Mouse (Mus musculus) kidney, embryonic 16.5 days (tissue): ENCODE data around the gene Tspan5. TPM values are rescaled to one million over a fixed set of nuclear protein-coding genes. Genes with fewer than 3 reads are reported as not detected.

Experiments
- ATAC-seq: fragments of 200-750 bp; cut with Nextera tagmentation; 2 replicates; pipeline ENCODE4 v1.8.0; 2017; ENCODE audit warnings: moderate TSS enrichment; ENCODE audit not compliant: low FRiP score, low TSS enrichment
- H3K27ac ChIP-seq: fragments of 300-500 bp; sonication (generic); 2 replicates; pipeline ENCODE4 v1.5.1; 2014; ENCODE audit warnings: low read length
- H3K27me3 ChIP-seq: fragments of 300-500 bp; sonication (generic); 2 replicates; pipeline ENCODE4 v1.6.1; 2014; ENCODE audit warnings: low read length, control low read depth, mixed read lengths; ENCODE audit not compliant: insufficient read depth
- H3K36me3 ChIP-seq: fragments of 300-500 bp; sonication (generic); 2 replicates; pipeline ENCODE4 v1.6.1; 2014; ENCODE audit warnings: low read length, control low read depth, mixed read lengths; ENCODE audit not compliant: insufficient read depth
- H3K4me1 ChIP-seq: fragments of 300-500 bp; sonication (generic); 2 replicates; pipeline ENCODE4 v1.6.1; 2014; ENCODE audit warnings: low read length, control low read depth, mixed read lengths; ENCODE audit not compliant: insufficient read depth
- H3K4me2 ChIP-seq: fragments of 300-500 bp; sonication (generic); replicated peaks from 2 replicates; pipeline ENCODE4 v1.6.1; 2014; ENCODE audit warnings: low read depth, low read length
- H3K4me3 ChIP-seq: fragments of 300-500 bp; sonication (generic); 2 replicates; pipeline ENCODE4 v1.5.1; 2014; ENCODE audit warnings: mild to moderate bottlenecking, low read length
- H3K9ac ChIP-seq: fragments of 300-500 bp; sonication (generic); replicated peaks from 2 replicates; pipeline ENCODE4 v1.6.1; 2014; ENCODE audit warnings: low read length
- H3K9me3 ChIP-seq: fragments of 300-500 bp; sonication (generic); 2 replicates; pipeline ENCODE4 v1.6.1; 2016; ENCODE audit warnings: low read length, control low read depth
- WGBS: fragments of 180-500 bp; shearing (Covaris S2); extraction: QIAGEN DNeasy Blood & Tissue Kit; methylation state at CpG from one replicate; pipeline ENCODE4 v1.1.7; 2014; 5-methylcytosine and 5-hydroxymethylcytosine counted together
- polyA plus RNA-seq: library from polyadenylated mRNA; unstranded; fragments of >200 nt; fragmentation: Nextera tagmentation; extraction: Ambion mirVana; gene quantifications from 2 replicates; pipeline ENCODE4 v1.2.1, GENCODE M21; 2015

The Tspan5 gene
- polyA plus RNA-seq, 1 experiment from 2014 or later = 22.8 TPM

DNA sequence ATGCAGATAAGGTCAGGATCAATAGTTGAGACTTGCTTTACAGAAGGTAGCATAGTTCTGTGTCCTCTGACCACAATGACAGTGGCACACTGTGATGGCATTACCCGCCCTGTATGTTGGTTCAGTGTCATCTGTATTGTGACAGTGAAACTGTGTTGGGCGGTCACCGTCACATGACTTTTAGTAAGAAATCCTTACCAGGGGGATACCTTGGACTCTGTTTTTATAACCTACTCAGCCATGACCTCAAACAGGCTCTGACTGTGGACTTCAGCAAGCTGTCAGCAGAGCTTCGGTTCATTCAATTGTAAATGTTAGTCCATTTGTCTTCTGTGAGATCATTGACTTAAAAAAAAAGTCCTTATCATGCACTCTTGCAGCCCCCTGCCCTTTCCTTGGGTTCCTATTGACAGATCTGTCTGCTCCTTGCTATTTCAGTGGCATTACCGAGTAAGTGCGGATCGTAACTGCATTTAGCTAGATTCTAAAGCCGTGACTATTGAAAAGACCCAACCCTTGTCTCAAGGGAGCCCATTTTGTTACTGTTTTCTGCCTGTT, 84.3 kb downstream of the Tspan5 start:
- peak; percentile 66 for ATAC-seq
- Histone ChIP-seq H3K27ac (no peak overlapping the region), H3K4me2 (no peak overlapping the region), H3K9me3 (no peaks in the 10 kb centered on the region), H3K27me3 (no peaks in the 10 kb centered on the region), H3K9ac (no peak overlapping the region), H3K4me1 (peaks cover 33% of the 10 kb centered on the region), H3K4me3 (no peak overlapping the region), H3K36me3 (no peaks in the 10 kb centered on the region)
- WGBS = 51% methylated on average over 8 of the region's 8 CpGs

DNA sequence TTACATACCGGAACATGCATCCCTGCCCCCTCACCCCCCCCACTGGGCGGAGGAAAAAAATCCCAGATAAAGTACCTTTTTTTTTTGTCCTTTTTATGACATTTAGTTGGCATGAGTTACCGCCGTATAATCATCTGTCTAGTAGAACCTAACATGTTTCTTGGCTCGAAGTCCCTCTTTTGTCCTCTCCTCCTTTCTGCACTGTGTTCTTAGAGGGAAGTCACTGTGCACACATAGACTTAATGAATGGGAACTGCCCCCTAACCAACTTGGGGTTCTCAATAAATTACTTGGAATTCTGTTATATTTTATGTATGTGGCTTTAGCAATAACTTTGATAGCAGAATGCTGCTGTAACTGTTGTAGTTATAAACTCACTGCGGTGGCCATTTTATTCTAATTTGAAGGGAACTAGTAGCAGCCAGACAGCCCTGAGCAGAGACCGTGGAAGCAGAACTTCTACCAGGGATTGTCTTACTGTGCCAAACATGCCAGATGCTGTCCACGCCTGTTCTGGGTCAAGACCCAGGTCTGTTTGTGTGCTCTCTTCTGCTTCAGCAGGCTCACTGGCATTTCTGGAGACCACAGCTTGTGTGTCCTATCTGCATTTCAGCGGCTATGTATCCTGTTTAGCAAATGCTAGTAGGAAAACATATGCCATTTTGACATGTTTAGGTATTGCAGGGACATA, 91.0 kb downstream of the Tspan5 start:
- no peak overlapping the region for H3K9ac ChIP-seq
- H3K4me1 ChIP-seq = peaks cover 20% of the 10 kb centered on the region
- H3K4me2 ChIP-seq = no peak overlapping the region
- no peaks in the 10 kb centered on the region for H3K36me3 ChIP-seq
- H3K27me3 ChIP-seq = no peaks in the 10 kb centered on the region
- no peak overlapping the region for H3K4me3 ChIP-seq
- WGBS = 39% methylated on average over 9 of the region's 9 CpGs
- ATAC-seq = peak; percentile 75
- no peak overlapping the region for H3K27ac ChIP-seq
- H3K9me3 ChIP-seq = no peaks in the 10 kb centered on the region

- WGBS = 74% methylated on average over 11 of the region's 11 CpGs
- no peak for ATAC-seq
- H3K4me2 ChIP-seq = no peak overlapping the region
These were observed 92.2 kb downstream of the Tspan5 start for GRCm38 (mm10) chr3:138834174-138834573.

GRCm38 (mm10) chr3:138836937-138837336, 94.9 kb downstream of the Tspan5 start:
- H3K9me3 ChIP-seq = no peaks in the 10 kb centered on the region
- H3K4me1 ChIP-seq = peaks cover 33% of the 10 kb centered on the region
- H3K27ac ChIP-seq = no peak overlapping the region
- H3K27me3 ChIP-seq = no peaks in the 10 kb centered on the region
- 51% methylated on average over 5 of the region's 5 CpGs for WGBS
- no peak overlapping the region for H3K9ac ChIP-seq
- H3K36me3 ChIP-seq = no peaks in the 10 kb centered on the region
- no peak for ATAC-seq
- 0 out of 2 replicates have a peak overlapping the region, but pooled peaks have one; percentile 4 for H3K4me2 ChIP-seq
- no peak overlapping the region for H3K4me3 ChIP-seq

More at GRCm38 (mm10) chr3:138834174-138834573, 92.2 kb downstream of the Tspan5 start:
- H3K27ac ChIP-seq = no peak overlapping the region
- H3K9me3 ChIP-seq = no peaks in the 10 kb centered on the region
- H3K27me3 ChIP-seq = no peaks in the 10 kb centered on the region
- H3K4me3 ChIP-seq = no peak overlapping the region
- H3K36me3 ChIP-seq = no peaks in the 10 kb centered on the region
- H3K9ac ChIP-seq = no peak overlapping the region
- H3K4me1 ChIP-seq = peaks cover 22% of the 10 kb centered on the region

DNA sequence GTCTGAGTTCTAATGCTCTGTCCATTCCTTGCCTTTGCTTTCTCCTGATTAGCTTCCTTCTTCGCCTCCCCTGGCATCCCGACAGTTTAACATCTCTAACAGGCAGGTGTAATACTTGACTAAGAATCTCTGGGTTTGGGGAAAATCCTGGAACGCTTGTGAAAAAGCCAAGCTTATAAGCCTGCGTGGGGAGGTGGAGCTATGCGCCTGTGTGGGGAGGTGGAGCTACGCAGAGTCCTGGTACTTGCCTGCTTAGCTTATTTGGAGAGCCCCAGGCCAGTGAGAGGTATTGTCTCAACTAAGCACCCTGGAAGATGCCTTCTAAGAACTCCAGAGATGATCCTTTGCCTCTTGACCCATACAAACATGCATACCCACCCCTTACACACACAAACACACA, 95.7 kb downstream of the Tspan5 start:
- H3K36me3 ChIP-seq = no peaks in the 10 kb centered on the region
- no peak for ATAC-seq
- no peaks in the 10 kb centered on the region for H3K9me3 ChIP-seq
- H3K9ac ChIP-seq = no peak overlapping the region; the same call in 1 of the 2 replicates
- H3K4me2 ChIP-seq = no peak overlapping the region
- H3K4me1 ChIP-seq = peaks cover 31% of the 10 kb centered on the region
- WGBS = 89% methylated on average over 6 of the region's 6 CpGs
- H3K27me3 ChIP-seq = no peaks in the 10 kb centered on the region
- no peak overlapping the region for H3K27ac ChIP-seq
- H3K4me3 ChIP-seq = no peak overlapping the region

DNA sequence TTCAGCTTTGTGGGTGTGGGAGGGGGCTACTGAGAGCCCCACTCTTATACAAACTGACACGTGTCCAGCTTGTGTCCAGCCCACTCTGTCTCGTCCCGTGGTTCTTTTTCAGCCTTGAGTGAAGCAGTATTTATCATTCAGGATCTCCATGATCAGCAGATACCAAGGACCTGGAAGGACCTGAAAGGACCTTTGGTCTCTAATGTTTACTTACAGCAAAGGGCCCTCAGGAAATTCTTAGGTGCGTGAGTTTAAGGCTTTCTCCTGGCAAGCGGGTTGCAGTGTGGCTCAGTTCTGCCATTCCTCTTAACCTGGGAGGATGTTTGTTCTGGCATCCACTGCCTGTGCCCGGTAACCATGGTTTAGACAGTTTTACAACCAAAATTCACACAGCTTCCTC, 97.7 kb downstream of the Tspan5 start:
- no peak for ATAC-seq
- peaks cover 24% of the 10 kb centered on the region for H3K4me1 ChIP-seq
- H3K9ac ChIP-seq = no peak overlapping the region
- H3K9me3 ChIP-seq = no peaks in the 10 kb centered on the region
- WGBS = 30% methylated on average over 6 of the region's 6 CpGs
- H3K36me3 ChIP-seq = no peaks in the 10 kb centered on the region
- no peak overlapping the region for H3K4me3 ChIP-seq
- no peak overlapping the region for H3K4me2 ChIP-seq
- no peaks in the 10 kb centered on the region for H3K27me3 ChIP-seq
- no peak overlapping the region for H3K27ac ChIP-seq

DNA sequence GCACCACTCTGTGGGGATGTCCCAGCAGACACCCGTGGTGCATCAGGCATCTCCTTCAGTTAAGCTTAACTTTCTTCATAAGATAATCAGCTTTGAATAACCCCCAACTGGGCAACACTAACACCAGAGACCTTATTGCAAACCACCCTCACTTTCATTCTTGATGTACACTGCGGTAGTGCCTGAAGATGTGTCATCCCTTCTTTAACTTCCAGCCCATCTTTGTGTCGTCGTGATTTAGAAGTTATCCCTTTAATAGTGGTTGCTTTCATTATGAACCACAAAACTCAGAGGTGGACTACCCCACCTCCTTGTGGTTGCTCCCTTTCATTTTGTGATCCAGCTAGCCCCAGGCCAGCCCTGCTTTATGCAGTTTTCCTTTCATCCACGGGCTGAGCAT, 99.3 kb downstream of the Tspan5 start:
- Histone ChIP-seq H3K9ac (no peak overlapping the region), H3K36me3 (no peaks in the 10 kb centered on the region), H3K9me3 (no peaks in the 10 kb centered on the region), H3K27me3 (no peaks in the 10 kb centered on the region), H3K27ac (no peak overlapping the region), H3K4me2 (no peak overlapping the region), H3K4me3 (no peak overlapping the region), H3K4me1 (peaks cover 17% of the 10 kb centered on the region)
- ATAC-seq = no peak
- 84% methylated on average over 5 of the region's 5 CpGs for WGBS

DNA sequence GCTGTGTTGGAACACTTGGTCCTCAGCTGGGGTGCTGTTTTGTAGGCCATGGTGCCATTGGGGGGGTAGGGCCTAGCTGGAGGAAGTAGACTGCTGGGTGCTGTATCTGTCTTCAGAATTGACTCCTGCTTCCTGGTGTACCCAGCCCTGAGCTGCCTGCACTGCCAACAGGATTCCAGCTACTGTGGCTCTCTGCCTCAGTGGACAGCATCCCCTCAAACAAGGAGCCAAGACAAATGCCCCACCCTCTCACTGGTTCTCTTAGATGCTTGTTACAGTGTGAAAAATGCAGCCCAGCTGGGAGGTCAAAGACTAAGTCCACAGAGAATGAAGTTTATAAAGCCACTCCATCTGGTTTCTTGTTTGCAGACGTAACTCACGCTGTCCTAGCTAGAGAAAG, 101.2 kb downstream of the Tspan5 start:
- ATAC-seq = 0 out of 2 replicates have a peak, but pooled peaks have one; percentile 40
- Histone ChIP-seq H3K4me3 (no peak overlapping the region), H3K27me3 (no peaks in the 10 kb centered on the region), H3K9me3 (no peaks in the 10 kb centered on the region), H3K27ac (no peak overlapping the region), H3K4me1 (peaks cover 13% of the 10 kb centered on the region), H3K36me3 (no peaks in the 10 kb centered on the region), H3K4me2 (no peak overlapping the region), H3K9ac (no peak overlapping the region)
- 78% methylated on average over 2 of the region's 2 CpGs for WGBS

DNA sequence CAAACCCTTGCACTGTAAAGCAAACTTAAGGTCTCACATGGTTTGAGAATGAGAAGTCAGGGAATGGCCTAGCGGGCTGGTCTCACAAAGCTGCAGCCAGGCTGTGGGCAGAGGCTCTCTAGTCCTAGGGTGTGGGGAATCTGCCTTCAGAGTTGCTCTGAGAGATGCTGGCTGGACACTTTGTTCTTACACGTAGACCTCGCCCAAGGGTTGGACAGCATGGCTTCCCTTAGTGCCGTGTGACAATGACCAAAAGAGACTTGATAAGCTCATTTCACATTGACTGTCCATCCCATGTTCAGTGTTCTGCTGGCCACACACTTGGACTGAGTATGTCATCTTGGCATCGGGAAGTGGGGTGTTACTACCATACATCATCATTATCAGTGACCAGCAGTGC, 101.6 kb downstream of the Tspan5 start:
- H3K9ac ChIP-seq = no peak overlapping the region
- H3K4me1 ChIP-seq = peaks cover 13% of the 10 kb centered on the region
- no peaks in the 10 kb centered on the region for H3K9me3 ChIP-seq
- H3K27me3 ChIP-seq = no peaks in the 10 kb centered on the region
- no peak overlapping the region for H3K4me3 ChIP-seq
- no peak overlapping the region for H3K4me2 ChIP-seq
- no peak for ATAC-seq
- no peak overlapping the region for H3K27ac ChIP-seq
- no peaks in the 10 kb centered on the region for H3K36me3 ChIP-seq
- WGBS = 87% methylated on average over 5 of the region's 5 CpGs

- Histone ChIP-seq H3K4me3 (no peak overlapping the region), H3K4me2 (no peak overlapping the region), H3K27me3 (no peaks in the 10 kb centered on the region), H3K4me1 (no peaks in the 10 kb centered on the region), H3K9ac (no peak overlapping the region), H3K27ac (no peak overlapping the region), H3K9me3 (no peaks in the 10 kb centered on the region), H3K36me3 (no peaks in the 10 kb centered on the region)
- WGBS = 96% methylated on average over 1 of the region's 1 CpGs
- no peak for ATAC-seq
These were observed 103.8 kb downstream of the Tspan5 start for GRCm38 (mm10) chr3:138845820-138846219.
